Mouse (Mus musculus): ENCODE data around the gene Cacng2.
A peak's percentile ranks its signal among the peaks of the same experiment; 100 is the strongest.

Cacng2 gene

DNA sequence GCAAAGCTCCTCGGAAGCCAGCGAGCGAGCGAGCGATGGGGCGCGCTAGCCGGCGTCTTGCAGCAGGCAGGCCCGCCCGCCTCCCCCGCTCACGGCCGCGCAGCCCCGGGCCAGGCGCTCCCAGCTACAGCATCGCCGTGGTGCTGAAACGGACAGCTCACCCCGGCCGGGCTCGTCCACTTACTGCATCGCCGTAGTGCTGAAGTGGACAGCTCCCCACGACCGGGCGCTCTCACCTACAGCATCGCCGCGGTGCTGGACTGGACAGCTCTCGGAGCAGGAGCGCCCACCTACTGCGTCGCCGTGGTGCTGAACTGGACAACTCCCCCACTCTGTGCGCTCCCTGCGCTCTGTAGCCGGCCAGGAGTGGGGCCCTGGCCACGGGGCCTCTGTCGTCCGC is at the start of gene Cacng2:
Gene Cacng2 (minus strand): TSS at position 325 of the 400 bp plus-strand sequence.
- peak; percentile 99 for DNase-seq (ENCODE audit: low spot score)

DNA sequence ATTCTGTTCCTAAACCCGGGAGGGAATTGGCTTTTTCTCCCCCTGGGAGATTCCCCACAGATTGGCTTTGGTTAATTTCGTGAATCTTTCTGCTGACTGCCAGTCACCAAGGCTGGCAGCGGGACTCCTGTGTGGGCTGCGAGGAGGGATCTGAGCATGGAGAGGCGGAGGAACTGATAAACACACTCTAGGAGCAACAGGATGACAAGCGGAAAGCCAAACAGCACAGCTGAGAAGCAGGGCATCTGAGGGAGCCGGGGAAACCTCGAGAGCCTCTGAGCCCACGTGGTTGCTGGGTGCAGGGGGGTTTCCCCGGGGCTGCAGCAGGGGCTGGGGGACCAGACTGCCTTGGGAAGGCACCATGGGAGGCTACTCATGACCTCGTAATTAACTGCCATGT is 49.7 kb upstream of the Cacng2 start:
- DNase-seq (ENCODE audit: low spot score), result no peak

DNA sequence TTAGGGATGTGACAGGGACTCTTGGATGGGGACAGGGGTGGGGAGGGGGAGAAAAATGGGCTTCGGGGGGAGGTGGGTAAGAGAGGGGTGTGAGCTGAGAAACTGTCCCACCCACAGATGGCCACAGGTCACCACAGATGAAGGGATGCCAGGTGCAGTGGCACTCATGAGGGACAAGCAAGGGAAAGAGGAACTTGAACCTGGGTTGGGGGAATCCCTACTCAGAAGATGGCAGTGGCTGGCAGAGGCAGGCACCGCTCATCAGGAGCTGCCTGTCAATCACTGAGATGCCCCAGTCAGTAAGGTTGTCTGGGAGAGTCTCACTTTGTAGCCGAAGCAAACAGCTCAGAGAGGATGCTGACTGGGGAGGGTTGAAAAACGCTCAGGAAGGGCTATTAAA is 45.5 kb upstream of the Cacng2 start:
- DNase-seq (ENCODE audit: low spot score), result no peak

DNA sequence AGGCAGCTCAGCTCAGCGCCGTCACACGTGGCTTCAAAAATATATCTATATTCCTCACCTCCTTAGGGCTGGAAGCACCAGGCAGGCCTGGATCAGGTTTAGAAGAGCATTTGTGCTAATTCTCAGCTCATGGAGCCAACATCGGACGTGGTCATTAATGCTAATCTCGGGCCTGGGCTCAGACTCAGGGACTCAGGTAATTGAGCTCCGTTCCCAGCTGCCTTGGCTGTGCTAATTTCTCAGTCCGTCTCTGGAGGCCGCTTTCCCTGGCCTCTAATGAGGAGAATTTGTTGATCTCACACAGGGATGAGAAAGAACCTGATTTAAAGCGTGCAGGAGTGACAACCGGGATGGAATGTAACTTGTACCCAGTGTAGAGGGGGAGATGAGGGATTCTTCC is 44.6 kb upstream of the Cacng2 start:
- DNase-seq (ENCODE audit: low spot score), result no peak

DNA sequence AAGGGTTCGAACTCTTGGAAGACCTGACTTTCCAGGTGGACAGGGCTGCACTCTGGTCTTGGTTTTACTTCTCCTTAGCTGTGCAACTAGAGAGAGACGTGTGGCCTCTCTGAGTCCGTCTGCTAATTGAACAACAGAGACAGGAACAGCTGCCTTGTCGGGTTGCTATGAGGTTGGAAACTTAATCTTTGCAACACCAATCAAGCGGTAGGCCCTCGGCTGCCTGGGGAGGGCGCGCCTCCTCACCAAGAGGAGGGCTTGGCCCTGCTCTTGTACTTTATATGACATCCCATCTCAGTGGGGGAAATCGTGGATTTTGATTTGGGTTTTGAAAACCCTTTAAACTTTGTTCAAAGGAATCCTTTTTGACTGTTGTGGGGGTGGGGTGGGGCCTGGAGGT is 42.1 kb upstream of the Cacng2 start:
- DNase-seq (ENCODE audit: low spot score), result no peak

DNA sequence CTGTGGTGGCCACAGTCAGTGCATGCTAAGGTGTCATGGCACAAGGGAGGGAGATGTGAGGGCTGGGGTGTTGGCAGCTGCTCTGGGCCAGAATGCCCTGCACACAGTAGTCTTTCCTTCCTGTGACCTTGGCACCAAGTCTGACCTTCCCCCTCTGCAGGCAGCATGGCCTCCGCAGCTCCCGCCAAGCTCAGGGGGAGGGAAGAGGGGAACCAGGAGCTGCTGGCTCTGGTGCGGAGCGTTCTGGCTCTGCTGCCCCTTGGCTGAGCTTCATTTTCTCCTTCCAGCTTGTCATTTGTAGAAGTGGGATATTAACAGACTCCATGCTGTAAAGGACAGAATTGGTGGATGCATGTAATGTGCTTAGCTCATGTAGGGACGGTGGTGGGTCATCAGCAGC is 38.5 kb upstream of the Cacng2 start:
- DNase-seq (ENCODE audit: low spot score), result no peak

DNA sequence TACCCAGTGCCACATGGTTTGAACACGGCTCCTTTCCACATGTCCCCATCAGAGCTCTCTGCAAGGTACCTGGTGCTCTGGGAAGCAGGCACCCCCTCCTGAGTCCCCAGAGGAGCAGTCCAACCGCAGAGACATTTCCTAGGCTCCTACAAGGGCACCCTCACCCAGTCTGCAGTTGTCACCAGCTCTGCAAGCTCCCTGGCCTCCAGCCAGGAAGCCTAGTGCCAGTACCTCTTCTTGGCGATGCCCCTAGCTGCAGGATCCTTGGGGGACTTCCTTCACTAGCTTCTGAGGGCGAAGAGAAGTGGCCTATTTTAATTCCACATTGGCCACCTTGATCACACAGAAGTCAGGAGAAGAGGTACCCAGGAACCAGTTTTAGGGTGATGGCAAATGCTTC is 38.0 kb upstream of the Cacng2 start:
- DNase-seq (ENCODE audit: low spot score), result no peak

DNA sequence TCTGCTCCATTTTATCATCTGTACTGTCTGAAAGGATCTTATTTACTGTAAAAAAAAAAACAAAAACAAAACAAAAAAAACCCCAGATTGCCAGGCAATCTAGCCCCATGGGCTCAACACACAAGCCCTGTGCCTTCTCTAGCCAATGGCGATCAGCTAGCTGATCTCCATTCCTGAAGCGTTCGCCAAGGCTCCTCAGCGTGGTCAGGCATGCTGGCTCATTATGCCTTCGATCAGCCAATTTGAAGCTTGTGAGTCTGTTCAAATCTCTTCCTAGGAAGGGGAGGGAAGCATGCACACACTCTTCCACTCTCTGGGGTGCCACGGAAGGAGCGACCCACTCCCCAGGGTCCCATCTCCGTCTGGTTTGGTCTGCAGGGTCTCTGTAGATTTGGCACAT is 37.5 kb upstream of the Cacng2 start:
- DNase-seq (ENCODE audit: low spot score), result no peak

DNA sequence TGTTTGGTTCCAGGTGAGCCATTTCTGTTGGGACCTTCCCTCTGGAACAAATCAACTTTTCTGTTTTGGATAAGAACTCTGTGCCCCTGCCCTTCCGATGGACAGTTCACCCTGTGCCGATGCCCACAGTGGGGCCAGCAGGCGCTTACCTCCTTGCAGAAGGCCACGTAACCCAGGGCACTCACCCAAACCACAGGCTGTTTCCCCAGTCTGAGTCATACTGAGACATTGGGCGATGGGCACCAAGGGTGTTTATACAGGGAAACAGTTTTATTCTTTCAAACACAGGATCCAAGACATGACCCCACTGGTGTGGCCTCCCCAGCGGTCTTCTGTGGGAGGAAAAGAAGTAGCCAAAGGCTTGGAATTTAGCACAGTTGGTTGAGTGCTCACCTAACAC is 35.6 kb upstream of the Cacng2 start:
- DNase-seq (ENCODE audit: low spot score), result no peak

DNA sequence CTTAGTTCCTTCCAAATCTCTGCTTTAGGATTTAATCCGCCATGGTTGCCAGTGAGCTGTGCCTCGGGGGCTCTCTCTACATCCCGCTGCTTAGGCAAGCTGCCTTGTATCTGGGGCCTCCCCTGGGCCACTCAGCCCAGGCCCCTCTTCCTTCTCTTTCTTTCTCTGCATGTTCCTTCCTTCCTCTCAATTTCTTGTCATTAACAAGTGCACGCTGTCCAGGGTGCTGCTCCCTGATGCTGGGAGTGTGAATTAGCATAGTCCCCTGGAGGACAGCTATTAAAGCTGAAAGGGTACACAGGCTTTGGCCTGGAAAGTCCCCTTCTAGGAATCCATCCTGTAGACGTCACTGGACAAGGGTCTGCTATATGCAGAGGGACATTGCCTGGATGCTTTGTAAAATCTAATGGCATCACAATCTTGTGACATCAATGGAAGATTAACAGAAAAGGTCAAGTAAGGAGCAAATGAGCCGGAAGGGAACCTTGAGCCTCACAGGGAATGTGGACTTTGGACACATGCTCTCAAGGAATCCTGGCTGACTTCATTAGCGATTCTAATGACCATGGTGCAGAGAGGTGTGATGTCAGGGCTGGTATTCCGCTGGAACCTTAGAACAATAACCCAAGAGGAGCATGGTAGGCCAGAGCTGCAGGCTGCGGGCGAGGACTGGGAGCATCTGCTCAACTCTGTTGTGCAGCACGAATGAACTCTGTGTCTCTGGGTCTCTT is 33.4 kb upstream of the Cacng2 start:
- no peak for DNase-seq (ENCODE audit: low spot score)

DNA sequence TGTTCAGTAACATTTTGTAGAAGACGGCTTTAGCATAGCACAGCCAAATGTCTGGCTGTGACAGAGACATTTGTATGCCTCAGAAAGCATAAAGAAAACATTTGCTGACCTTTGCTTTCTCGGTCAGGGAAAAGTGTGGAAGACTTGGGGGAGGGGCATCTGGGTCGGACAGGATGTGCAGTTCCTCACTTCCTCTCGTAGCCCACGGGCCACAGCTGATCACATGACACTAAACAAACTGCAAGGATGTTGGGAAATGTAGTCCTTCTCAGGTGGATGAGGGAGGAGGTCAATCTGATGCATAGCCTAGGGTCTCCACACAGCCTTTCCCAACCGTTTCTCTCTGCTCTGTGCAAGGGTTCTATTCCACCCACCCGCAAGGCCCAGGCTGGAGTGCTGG is 28.7 kb upstream of the Cacng2 start:
- DNase-seq (ENCODE audit: low spot score), result no peak

DNA sequence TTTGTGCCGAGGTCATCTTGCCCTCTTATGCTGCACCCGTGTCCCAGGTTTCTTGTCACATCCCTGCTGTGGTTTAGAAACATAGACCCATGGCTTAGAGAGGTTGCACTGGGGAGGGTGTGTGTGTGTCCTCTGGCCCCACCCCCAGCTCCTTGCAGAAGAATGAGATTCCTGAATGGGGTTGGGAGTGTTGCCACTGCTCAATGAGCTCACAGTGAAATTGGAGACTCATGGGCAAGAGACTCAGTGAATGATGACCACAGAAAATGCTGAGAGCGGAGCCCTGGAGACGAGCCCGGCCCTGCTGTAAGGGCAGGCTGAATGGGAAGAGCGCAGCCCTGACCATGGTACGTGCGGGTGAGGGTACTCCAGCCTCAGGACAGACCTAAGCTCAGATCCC is 20.4 kb upstream of the Cacng2 start:
- no peak for DNase-seq (ENCODE audit: low spot score)

DNA sequence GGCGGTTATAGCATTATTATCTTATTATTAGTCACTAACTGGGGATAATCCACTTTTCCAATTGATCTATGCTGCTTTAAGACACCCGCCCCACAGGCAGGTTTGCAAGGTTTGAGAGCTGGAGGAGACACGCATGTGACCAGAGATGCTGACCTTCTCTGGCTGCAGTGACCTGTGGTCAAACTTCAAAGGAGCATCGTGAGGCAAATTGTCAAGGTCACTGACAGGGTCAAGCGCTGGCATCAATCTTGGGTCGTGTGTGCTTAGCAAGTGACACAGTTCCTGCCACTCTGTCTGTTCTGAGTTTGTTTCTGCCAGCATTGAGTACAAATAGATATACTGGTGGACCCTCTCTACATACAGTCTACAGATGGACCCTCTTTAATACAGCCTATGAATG is 14.8 kb upstream of the Cacng2 start:
- DNase-seq (ENCODE audit: low spot score), result no peak

DNA sequence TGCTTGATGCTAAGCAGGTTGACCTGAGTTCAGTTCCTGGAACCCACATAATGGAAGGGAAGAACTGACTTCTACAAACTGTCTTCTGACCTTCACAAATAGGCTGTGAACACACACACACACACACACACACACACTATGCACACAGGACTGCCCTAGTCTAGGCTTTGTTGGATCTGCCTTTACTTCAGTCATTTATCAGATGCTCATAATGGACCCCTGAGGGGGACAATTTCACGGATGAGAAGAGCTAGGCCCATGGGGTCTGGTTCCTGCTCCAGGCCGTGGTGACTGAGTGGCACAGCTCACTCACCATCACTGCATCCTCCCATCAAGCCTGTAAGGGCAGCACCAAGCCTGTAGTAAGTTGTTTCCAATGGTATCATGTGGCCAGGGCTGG is 13.6 kb upstream of the Cacng2 start:
- DNase-seq (ENCODE audit: low spot score), result no peak

DNA sequence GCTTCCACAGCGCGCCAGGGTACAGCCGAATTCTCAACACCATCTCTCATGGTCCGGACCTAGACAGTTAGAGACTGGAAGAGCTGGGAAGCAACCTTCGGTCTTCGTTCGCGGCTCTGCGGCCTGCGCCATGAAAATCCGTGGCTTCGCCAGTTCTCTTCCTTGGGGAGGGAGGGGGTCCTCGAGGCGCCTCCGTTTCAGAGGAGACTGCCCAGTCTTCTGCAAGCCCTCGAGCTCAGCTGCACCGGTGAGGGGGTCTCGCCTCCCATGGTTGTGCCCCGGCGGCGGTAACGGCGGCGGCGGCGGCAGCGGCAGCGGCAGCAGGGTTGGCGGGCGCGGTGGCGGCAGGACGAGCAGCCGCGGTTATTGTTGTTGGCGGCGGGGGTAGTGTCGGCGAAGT is 580 bp downstream of the Cacng2 start:
- DNase-seq (ENCODE audit: low spot score), result no peak

DNA sequence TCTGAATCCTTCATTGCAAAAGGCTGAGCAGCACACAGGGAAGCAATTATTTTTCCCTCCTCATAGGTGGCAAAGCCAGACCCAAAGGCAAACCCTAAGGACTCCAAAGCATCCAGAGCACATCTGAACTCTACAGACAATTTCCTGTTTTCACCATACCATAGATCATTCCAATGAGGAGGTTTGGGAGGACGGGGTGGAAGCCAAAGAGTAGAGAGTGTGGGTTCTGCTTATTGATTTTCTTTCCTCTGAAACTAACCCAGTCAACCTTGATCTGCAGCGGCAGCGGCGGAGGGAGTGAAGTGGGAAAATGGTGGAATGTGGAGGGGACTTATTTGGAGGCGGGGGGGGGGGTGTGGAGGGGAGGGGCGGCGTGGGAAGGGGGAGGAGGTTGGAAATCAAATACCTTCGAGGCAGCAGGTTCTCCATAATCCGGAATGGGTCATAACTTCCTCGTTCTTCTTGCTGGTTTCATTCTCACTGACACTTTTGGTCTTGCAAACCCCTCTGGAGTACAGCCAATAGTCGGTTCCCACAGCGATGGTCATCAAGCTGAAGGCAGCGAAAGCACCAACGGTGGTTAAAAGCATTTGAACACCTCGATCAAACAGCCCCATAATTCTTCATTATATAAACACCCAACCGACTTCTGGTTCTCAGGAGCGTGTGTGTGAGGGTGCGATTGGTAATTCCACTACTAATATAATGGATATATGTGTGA is 1.4 kb downstream of the Cacng2 start:
- no peak for DNase-seq (ENCODE audit: low spot score)

DNA sequence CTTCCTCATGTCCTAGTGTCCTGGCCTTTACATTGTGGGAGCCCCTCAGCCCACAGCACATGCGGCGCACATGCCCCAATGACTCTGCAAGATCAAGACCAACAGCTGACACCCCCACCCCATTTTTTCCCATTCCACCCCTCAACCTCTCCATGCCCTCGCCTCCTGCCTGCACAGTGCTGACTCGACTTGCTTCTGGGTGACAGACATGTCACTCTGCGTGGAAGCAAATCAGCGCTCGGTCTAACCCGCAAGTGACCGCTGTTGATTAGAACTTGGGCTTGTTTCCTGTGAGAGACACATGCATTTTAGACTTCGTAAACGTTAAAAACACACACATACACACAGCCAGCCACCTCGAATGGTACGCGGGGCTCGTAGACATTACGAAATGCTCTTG is 2.1 kb downstream of the Cacng2 start:
- DNase-seq (ENCODE audit: low spot score), result no peak

DNA sequence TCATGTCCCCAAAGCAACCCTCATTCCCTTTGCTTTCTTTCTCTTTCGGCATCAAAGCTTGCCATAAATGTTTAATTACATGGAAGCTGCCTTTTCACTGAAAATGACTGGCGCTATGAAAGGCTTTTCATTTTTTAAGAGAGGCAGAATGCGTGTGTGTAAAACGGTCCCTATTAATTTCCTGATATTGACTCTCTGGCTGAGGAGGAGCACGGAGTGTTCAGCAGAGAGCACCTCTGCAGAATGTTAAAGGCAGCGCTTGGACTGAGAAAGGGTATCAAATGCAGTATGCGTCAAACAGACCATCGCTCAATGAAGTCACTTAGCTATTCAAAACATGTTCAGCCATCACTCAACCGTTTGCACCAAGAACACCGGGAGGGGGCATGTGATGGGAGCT is 2.9 kb downstream of the Cacng2 start:
- no peak for DNase-seq (ENCODE audit: low spot score)

DNA sequence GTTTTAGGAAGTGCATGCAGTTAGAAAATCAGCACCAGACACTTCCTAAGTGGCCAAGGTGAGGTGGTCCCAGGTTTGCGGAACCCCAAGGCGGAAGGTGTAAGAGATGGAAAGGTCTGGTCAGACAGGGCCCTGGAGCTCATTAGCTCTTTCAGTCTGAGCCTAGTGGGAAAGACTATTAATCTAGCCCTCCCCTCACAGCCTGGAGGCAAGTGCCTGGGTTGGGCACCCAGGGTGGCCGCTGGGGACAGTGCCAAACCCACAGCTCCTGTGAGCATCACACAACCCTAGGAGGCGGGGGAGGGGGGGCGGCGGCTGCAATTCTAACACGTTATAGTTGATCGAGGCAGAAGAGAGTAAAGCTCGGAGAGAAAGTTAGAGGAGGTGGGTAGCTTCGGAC is 3.6 kb downstream of the Cacng2 start:
- no peak for DNase-seq (ENCODE audit: low spot score)

DNA sequence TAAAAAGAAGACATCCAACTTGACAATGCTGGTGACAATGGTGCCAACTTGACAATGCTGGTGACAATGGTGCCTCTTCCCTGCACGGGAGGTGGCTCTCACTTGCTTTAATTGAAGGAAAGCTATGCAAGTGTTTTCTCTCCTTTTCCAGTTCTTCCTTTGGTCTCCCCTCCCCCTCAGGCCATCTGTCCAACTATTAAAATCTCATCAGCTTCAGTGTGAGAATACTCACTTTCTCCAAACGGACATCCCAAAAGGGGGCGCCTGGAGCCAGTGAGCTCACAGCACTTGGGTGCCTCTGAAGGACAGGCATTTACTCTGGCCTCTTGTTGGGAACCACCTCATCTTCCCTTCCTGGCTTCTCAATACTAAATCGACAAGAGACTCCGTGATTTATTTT is 20.3 kb downstream of the Cacng2 start:
- DNase-seq (ENCODE audit: low spot score), result no peak

DNA sequence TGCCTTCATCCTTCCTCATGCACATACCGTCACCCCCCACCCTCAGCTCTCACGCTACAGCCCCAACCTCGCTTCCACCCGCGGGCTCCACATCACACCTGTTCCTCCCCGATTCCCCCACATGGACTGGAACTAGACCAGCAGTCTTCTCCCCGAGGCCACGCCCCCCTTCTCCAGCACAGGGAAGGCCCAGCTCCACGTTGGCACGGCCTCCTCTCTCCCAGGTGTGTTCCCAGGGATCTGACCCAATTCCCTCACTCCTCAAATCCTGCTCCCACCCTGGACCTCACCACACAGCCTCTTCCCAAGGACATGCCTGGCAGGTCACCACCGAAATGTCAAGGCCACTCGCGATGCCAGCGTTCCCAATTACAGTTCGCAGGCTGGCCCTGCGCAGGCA is 23.8 kb downstream of the Cacng2 start:
- no peak for DNase-seq (ENCODE audit: low spot score)

DNA sequence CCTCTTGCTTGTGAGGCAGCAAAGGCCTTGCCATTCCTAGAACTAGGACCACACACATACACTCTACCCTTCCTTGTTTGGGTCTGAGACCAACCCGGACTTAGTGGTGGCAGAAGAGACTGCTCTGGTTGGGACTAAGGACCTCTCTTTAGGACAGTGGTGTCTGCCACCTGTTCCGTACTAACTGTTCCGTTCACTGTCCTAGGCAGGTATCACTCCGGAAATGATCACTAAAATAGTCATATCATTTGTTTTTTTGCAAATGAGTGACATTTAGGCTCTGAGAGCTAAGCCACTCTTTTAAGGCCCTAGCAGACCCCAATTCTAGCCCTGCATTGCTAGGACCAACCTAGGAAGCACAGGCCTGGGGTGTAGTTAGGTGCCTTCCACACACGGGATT is 26.2 kb downstream of the Cacng2 start:
- DNase-seq (ENCODE audit: low spot score), result no peak

DNA sequence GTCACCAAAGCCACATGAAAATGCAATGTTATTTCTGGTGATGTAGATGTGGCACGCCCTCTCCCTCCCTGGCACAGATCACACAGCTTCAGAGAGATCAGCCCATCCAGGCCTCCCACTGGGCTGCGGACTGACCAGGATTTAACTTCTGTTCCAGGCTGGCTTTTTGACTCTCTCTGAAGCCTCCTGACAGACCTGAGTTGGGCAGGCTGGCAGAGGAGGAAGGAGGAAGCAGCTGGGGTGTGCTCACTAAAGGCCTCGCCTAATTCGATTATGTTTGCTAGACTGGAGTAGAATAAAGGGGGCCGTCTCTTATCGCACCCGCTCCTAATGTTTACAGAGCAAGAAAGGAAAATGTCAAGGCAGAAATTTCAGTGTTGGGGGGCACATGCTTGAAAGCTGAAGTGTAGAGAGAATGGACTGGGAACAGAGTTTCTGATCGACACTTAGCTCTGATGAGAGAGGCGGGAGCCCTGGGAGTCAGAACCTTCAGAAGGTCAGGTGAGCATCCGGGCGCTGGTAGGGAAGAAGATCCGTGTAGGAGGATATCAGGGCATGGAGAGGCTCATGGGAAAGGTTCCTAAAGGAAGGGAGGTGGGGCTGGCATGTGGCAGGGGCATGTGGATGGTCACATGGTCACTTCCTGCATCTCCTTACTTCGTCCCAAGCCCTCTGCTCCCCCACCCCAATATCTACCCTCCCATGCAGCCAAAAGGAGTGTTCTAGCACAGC is 36.8 kb downstream of the Cacng2 start:
- no peak for DNase-seq (ENCODE audit: low spot score)

Measured in testis, postnatal 10 days (tissue).